Mouse (Mus musculus): ENCODE measurements at regions not wholly inside any gene's neighbourhood (a gene's known extent, or its start where the extent isn't known, plus 50 kb on each side); places are given as distances from the start of the nearest gene placed in this dataset.

DNA sequence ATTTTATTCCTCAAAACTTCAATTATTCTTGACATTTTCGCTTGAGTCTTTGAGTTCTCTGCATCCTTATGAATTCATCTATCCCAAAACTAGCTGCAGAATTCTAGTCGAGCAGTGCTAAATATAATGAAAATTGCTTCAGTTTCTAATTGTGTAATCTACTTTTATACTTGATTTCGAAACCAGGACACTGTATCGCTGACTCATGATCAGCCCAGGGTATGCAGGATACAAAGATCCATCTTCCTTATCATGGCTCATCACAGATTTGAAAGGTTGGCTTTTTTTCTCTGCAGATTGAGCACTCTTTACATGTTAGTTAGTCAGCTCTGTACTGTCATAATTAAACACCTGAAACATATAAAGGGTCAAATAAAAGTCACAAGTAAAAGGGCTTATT is 242.1 kb upstream of the Cdyl start:
- Histone ChIP-seq H3K4me3 (ENCODE audit: low read depth, low read length) (no peak overlapping the region), H3K9me3 (replicated peaks; ENCODE audit: control insufficient read depth, low read length) (no peaks in the 10 kb centered on the region), H3K4me2 (ENCODE audit: low read depth, low read length) (no peak overlapping the region), H3K9ac (replicated peaks; ENCODE audit: low read depth, low read length) (no peak overlapping the region), H3K36me3 (replicated peaks; ENCODE audit: control insufficient read depth, insufficient read depth, low read length) (no peaks in the 10 kb centered on the region), H3K4me1 (ENCODE audit: control insufficient read depth, insufficient read depth) (no peaks in the 10 kb centered on the region), H3K27me3 (ENCODE audit: control insufficient read depth, insufficient read depth, low read length) (no peaks in the 10 kb centered on the region), H3K27ac (ENCODE audit: low read depth) (no peak overlapping the region)
- no peak for TF ChIP-seq CTCF (IDR thresholded peaks at IDR 0.05; ENCODE audit: low read depth)
- TF ChIP-seq EP300 (IDR thresholded peaks at IDR 0.05; ENCODE audit: low read depth), result no peak
- 85% methylated on average over 4 of the region's 4 CpGs for WGBS
- no peak for ATAC-seq (ENCODE audit: insufficient read depth, low read depth)
- no peak for DNase-seq (ENCODE audit: low spot score)

DNA sequence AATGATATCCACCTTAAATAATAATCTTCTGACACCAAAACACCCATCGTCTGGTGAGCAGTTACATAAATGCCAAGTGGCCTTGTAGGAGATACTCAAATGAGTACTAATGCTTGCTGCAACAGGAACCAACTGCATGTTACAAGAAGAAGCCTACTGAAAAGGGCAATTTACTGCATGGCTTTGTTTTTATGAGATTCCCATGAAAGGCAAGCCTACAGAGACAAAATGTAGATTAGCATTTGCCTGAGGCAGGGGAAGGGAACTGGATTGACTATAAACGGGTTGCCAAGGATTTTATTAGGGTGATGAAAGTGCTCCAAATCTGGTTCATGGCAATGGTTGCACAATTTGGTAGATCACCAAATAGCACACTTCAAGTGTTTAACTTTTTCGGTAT is 239.6 kb upstream of the Cdyl start:
- DNase-seq (ENCODE audit: low spot score) (no peak), ATAC-seq (ENCODE audit: insufficient read depth, low read depth) (no peak)
- TF ChIP-seq CTCF (IDR thresholded peaks at IDR 0.05; ENCODE audit: low read depth), result no peak
- no peak for TF ChIP-seq EP300 (IDR thresholded peaks at IDR 0.05; ENCODE audit: low read depth)
- H3K36me3 ChIP-seq (replicated peaks; ENCODE audit: control insufficient read depth, insufficient read depth, low read length), result no peaks in the 10 kb centered on the region
- H3K4me2 ChIP-seq (ENCODE audit: low read depth, low read length), result no peak overlapping the region
- H3K4me1 ChIP-seq (ENCODE audit: control insufficient read depth, insufficient read depth), result no peaks in the 10 kb centered on the region
- H3K27ac ChIP-seq (ENCODE audit: low read depth), result no peak overlapping the region
- no peaks in the 10 kb centered on the region for H3K27me3 ChIP-seq (ENCODE audit: control insufficient read depth, insufficient read depth, low read length)
- 83% methylated on average over 3 of the region's 3 CpGs for WGBS
- no peak overlapping the region for H3K4me3 ChIP-seq (ENCODE audit: low read depth, low read length)
- no peaks in the 10 kb centered on the region for H3K9me3 ChIP-seq (replicated peaks; ENCODE audit: control insufficient read depth, low read length)
- H3K9ac ChIP-seq (replicated peaks; ENCODE audit: low read depth, low read length), result no peak overlapping the region

DNA sequence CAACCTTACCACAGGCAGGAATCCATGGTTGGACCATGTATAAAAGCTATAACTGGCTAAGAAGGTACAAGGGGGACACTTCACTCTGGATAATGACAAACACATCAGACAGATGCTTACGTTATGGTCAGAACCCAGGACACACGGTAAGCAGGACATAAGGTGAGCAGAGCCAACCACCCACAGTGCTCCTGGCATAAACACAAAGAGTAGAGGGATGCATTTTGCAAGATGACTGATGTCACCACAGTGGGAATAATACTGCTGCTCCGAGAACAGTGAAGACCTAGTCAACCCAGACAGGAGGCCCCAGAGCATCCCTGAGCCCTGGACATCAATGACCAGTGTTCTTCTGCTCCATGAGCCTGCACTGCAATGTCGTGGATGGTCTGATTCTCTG is 233.6 kb upstream of the Cdyl start:
- TF ChIP-seq CTCF (IDR thresholded peaks at IDR 0.05; ENCODE audit: low read depth), result no peak
- no peak for TF ChIP-seq EP300 (IDR thresholded peaks at IDR 0.05; ENCODE audit: low read depth)
- no peak overlapping the region for H3K27ac ChIP-seq (ENCODE audit: low read depth)
- DNase-seq (ENCODE audit: low spot score) (no peak), ATAC-seq (ENCODE audit: insufficient read depth, low read depth) (no peak)
- no peak overlapping the region for H3K4me3 ChIP-seq (ENCODE audit: low read depth, low read length)
- H3K27me3 ChIP-seq (ENCODE audit: control insufficient read depth, insufficient read depth, low read length), result no peaks in the 10 kb centered on the region
- H3K9me3 ChIP-seq (replicated peaks; ENCODE audit: control insufficient read depth, low read length), result no peaks in the 10 kb centered on the region
- H3K4me1 ChIP-seq (ENCODE audit: control insufficient read depth, insufficient read depth), result no peaks in the 10 kb centered on the region
- no peaks in the 10 kb centered on the region for H3K36me3 ChIP-seq (replicated peaks; ENCODE audit: control insufficient read depth, insufficient read depth, low read length)
- 72% methylated on average over 4 of the region's 4 CpGs for WGBS
- H3K9ac ChIP-seq (replicated peaks; ENCODE audit: low read depth, low read length), result no peak overlapping the region
- H3K4me2 ChIP-seq (ENCODE audit: low read depth, low read length), result no peak overlapping the region

DNA sequence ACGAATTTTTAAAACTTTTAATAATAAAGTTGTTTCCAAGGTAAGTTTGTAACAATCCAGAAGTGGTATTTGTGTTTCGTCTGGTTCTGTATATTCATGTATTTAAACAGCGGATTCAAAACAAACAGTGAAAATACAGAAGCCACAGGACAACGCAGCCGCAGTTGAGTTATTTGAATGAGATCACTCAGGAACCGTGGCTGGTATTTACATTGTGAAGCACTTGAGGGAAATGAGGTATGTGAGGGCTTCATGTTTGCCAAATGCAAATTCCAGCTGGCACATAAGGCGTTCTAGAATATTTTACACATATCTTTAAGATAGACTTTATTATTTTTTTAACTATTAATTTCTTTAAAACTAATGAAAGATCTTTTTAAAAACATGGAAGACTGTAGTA is 224.5 kb upstream of the Cdyl start:
- DNase-seq (ENCODE audit: low spot score) (no peak), ATAC-seq (ENCODE audit: insufficient read depth, low read depth) (no peak)

DNA sequence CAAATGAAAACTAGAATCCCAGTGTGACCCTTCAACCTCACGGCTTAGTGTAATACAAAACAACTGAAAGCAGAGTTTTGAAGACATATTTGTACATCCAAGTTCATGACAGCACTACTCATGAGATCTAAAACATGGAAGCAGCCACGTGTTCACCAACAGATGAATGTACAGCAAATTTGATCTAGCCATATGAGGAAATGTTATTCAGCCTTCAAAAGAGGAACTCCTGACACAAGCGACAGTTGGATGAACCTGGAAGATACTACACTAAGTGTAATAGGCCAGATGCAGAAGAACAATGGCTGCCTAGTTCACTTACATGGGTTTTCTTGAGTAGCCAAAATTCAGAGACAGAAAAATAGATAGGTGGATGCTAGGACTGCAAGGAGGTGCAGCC is 212.0 kb upstream of the Cdyl start:
- ATAC-seq (ENCODE audit: insufficient read depth, low read depth), result no peak
- Histone ChIP-seq H3K27me3 (ENCODE audit: control insufficient read depth, insufficient read depth, low read length) (no peaks in the 10 kb centered on the region), H3K4me2 (ENCODE audit: low read depth, low read length) (no peak overlapping the region), H3K36me3 (replicated peaks; ENCODE audit: control insufficient read depth, insufficient read depth, low read length) (no peaks in the 10 kb centered on the region), H3K4me1 (ENCODE audit: control insufficient read depth, insufficient read depth) (0 out of 2 replicates have a peak, but pooled peaks cover under 1% of the 10 kb centered on the region), H3K9ac (replicated peaks; ENCODE audit: low read depth, low read length) (no peak overlapping the region), H3K4me3 (ENCODE audit: low read depth, low read length) (no peak overlapping the region), H3K27ac (ENCODE audit: low read depth) (no peak overlapping the region), H3K9me3 (replicated peaks; ENCODE audit: control insufficient read depth, low read length) (no peaks in the 10 kb centered on the region)
- no peak for DNase-seq (ENCODE audit: low spot score)
- 72% methylated on average over 3 of the region's 3 CpGs for WGBS
- TF ChIP-seq EP300 (IDR thresholded peaks at IDR 0.05; ENCODE audit: low read depth) (no peak), CTCF (IDR thresholded peaks at IDR 0.05; ENCODE audit: low read depth) (no peak)

More for the DNA sequence above, 224.5 kb upstream of the Cdyl start:
- H3K4me3 ChIP-seq (ENCODE audit: low read depth, low read length), result no peak overlapping the region
- H3K4me2 ChIP-seq (ENCODE audit: low read depth, low read length), result no peak overlapping the region
- no peaks in the 10 kb centered on the region for H3K4me1 ChIP-seq (ENCODE audit: control insufficient read depth, insufficient read depth)
- no peaks in the 10 kb centered on the region for H3K36me3 ChIP-seq (replicated peaks; ENCODE audit: control insufficient read depth, insufficient read depth, low read length)
- TF ChIP-seq EP300 (IDR thresholded peaks at IDR 0.05; ENCODE audit: low read depth), result no peak
- no peak for TF ChIP-seq CTCF (IDR thresholded peaks at IDR 0.05; ENCODE audit: low read depth)
- H3K9me3 ChIP-seq (replicated peaks; ENCODE audit: control insufficient read depth, low read length), result no peaks in the 10 kb centered on the region
- 34% methylated on average over 7 of the region's 7 CpGs for WGBS
- H3K9ac ChIP-seq (replicated peaks; ENCODE audit: low read depth, low read length), result no peak overlapping the region
- H3K27me3 ChIP-seq (ENCODE audit: control insufficient read depth, insufficient read depth, low read length), result no peaks in the 10 kb centered on the region
- no peak overlapping the region for H3K27ac ChIP-seq (ENCODE audit: low read depth)

DNA sequence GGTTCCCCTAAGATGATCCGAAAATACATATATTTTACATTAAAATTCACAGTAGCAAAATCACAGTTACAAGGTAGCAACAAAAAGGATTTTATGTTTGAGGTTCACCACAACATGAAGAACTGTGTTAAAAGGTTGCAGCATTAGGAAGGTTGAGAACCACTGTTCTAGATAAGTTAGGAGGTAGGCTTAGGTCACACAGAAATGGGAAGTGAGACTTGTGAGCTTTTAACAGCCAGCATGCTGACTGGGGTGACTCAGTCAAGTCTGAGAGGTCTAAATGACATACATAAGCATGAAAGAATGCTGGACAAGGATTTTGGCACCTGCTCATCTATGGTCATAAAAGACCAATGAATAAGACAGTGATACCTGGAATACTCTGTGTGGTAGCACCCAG is 207.2 kb upstream of the Cdyl start:
- H3K4me3 ChIP-seq (ENCODE audit: low read depth, low read length), result no peak overlapping the region
- no peak overlapping the region for H3K4me2 ChIP-seq (ENCODE audit: low read depth, low read length)
- H3K4me1 ChIP-seq (ENCODE audit: control insufficient read depth, insufficient read depth), result peaks cover 11% of the 10 kb centered on the region; the same call in 1 of the 2 replicates
- no peak for TF ChIP-seq EP300 (IDR thresholded peaks at IDR 0.05; ENCODE audit: low read depth)
- TF ChIP-seq CTCF (IDR thresholded peaks at IDR 0.05; ENCODE audit: low read depth), result no peak
- H3K27me3 ChIP-seq (ENCODE audit: control insufficient read depth, insufficient read depth, low read length), result no peaks in the 10 kb centered on the region
- no peak overlapping the region for H3K9ac ChIP-seq (replicated peaks; ENCODE audit: low read depth, low read length)
- no peak for DNase-seq (ENCODE audit: low spot score)
- no peaks in the 10 kb centered on the region for H3K9me3 ChIP-seq (replicated peaks; ENCODE audit: control insufficient read depth, low read length)
- ATAC-seq (ENCODE audit: insufficient read depth, low read depth), result no peak
- H3K36me3 ChIP-seq (replicated peaks; ENCODE audit: control insufficient read depth, insufficient read depth, low read length), result no peaks in the 10 kb centered on the region
- no peak overlapping the region for H3K27ac ChIP-seq (ENCODE audit: low read depth)
- WGBS, result 94% methylated on average over 1 of the region's 1 CpGs

All from heart, postnatal 0 days (tissue).